Mouse (Mus musculus) heart, adult 18-20 months (tissue): ENCODE measurements around the gene Olig3. TPM values are rescaled to one million over a fixed set of nuclear protein-coding genes. Genes with fewer than 3 reads are reported as not detected.
"Not testable (repeated sequence)": the region's sequence is repeated elsewhere in the genome, so short reads cannot be mapped to it uniquely, and the experiment has no call there.

Experiments used
- DNase-seq, 2 experiments: peaks; one replicate each; pipeline ENCODE4 v3.0.0; 2021 to 2022; ENCODE audit warnings: mixed read lengths in 1 of 2
- total RNA-seq, 2 experiments: library from RNA; stranded (reverse); gene quantifications; 2 replicates each; pipeline ENCODE4 v1.2.3; 2021

Gene Olig3
- total RNA-seq, 2 experiments from 2014 or later, result not detected

DNA sequence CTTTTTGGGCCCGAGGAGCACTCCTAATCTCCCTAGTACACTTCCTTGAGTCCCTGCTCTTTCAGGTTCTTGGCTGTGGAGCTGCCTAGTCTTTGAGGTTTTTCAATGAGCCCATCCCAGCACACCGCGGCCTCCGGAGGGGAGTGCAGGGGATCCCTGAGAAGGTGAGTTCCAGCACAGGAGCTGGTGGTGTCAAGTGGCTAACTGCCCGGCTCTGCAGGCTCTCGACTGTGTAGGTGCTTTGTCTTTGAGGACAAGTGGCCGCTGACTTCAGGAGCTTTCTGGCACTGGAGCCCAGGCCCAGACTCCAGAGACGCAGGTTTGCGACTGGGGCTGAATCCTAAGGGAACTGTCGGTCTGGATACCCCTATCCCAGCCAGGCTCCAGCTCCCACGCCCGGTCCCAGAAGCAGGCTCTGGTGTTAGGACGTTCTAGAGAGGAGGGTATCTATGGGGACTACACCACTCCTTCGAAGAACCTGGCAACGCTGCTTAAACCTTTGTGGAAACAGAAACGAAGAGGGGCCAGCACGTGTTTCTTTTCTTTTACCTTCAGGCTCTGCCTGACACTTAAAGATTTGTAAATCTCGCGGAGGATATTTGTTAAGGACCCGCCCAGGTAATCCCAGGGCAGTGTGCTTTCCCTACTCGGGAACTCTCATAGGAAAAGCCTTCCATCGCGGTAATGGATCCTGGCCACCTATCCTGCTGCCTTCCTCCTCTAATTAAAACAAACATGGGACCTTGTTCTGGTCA lies 5.4 kb downstream of the Olig3 start:
- no peak for DNase-seq

DNA sequence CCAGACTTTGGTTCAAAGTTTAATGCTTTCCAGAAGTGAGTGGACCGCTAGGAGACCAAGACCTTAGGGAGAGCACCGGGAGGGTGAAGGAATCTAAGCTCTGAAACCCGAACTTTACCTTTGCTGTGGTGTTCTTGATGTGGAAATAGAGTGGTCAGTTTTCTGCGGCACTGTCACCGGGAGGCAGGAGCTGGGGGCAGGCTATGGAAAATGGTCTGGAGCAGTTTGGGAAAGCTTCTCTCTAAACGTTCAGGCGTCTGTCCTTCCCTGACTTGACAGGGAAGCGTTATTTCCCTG lies 5.9 kb downstream of the Olig3 start:
- DNase-seq, result no peak

DNA sequence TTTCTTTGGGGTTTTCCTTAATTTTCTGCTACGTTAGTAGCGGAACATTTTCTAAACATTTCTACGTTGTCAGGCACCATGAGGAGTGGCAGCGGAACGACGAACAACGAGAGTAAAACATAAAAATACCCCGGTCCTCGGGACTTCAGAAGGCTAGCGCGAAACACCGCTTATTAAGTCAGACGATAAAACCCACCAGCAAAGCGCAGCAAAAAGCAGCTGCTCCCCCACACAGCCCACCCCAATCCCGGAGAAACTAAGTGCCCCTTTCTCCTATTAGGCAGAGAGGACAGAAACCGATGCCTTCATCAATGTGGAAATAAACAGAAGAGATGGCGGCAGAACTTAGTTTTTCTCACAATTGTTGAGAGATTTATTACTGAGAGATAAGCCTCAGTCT lies 6.5 kb downstream of the Olig3 start:
- DNase-seq, result no peak

DNA sequence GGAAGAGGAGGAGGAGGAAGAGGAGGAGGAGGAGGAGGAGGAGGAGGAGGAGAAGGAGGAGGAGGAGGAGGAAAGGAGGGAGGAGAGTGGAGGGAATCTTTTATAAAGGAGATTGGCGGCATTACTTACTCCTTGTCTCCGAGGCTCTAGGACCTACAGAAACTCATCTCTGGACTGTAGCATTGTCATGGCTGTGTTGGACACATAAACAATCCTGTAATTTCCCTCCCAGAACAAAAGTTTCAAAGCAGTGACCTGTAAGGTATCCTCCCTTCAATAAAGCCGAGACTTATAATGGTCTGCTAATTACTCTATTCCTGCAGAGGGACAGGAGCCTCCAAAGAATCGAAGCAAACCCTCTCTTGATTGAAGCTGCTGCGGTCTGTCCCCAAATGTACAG lies 7.0 kb downstream of the Olig3 start:
- no peak for DNase-seq

DNA sequence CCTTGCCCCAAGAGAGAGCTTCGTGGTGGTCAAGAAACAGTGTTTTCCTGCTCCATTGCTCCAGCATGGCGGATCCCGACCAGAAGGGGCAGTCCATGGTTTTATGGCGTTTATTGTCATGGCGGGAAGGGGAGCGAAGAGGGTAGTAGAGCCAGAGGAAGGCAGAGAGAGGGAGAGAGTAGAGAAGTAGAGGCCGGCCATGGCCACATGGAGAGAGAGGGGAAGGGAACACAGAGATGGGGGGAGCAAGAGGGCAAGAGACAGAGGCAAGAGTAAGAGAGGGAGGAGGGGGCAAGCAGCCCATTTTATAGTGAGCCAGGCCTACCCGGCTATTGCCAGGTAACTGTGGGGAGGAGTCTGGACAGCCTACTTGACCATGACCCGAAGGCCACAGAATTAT lies 12.8 kb downstream of the Olig3 start:
- DNase-seq, result no peak

DNA sequence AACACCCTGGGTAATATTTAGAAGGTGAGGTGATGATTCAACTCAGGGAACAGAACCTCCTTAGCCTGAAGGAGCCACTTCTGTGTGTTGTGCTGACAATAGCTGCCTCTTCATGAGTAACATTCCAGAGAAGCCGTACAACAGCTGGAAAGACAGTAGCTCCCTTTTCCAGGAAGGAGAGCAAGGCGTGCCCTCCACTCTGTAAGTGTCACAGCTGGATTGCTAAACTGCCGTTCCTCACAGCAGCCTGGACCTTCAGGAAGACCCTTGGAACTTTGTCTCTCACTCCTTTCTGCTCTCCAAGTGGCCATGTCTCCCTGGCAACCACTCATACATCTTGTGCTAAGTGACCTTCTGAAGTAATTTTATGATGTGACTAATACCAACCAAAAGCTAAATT lies 13.8 kb downstream of the Olig3 start:
- no peak for DNase-seq

DNA sequence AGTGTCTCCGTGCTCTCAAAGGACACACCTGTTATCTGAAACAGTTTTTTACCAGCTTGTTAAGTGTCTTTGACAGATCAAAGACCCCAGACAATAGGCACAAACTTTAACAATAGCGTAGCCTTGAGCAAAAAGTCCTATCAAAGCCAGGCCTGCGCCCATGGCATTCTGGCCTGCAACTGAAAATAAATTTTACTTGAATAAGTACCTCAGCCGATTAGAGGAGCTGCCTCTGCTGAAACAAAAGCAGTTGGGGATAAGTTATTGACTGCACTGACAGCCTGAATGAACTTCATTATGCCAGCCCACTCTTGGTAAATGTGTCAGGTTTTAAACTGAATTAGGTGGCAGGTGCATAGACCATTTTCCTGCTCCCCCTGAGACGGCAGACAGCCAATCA lies 15.9 kb downstream of the Olig3 start:
- DNase-seq, result no peak

DNA sequence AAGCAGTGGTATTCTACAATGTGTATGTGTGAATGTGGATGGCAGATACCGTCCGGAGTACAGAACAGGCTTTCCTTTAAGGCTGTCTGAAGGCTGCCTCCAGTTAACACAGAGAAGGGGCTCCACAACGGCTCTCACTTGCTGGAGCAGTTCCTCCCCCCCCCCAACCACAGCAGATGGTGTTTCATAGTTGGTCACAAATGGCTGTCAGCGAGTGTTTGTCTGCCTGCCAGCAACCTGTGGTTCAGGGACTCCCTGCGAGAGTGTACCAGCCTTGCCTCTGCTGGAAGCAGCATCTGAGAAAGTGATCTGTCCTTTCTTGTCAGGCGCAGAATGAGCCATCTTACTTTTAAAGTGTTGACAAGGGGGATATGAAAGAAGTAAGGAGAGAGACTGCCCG lies 17.5 kb downstream of the Olig3 start:
- DNase-seq, result no peak

DNA sequence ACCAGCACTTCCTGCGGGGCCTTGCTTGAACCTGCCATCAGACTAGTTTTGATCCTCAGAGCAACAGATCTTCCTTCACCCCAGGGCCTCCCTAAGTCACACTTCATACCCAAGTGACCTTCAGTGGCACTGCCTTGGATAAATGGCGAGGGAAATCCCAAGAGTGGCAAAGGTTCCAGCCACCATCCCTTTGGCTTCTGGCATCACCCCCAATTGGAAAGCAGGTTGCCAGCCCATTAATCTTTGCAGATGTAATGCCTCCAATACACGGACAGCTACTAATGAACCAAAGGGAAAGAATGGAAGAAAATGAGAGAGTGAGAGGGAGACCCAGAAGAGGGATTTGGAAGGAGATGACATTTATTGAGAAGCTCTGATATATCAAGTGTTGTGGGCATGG lies 18.0 kb downstream of the Olig3 start:
- no peak for DNase-seq

DNA sequence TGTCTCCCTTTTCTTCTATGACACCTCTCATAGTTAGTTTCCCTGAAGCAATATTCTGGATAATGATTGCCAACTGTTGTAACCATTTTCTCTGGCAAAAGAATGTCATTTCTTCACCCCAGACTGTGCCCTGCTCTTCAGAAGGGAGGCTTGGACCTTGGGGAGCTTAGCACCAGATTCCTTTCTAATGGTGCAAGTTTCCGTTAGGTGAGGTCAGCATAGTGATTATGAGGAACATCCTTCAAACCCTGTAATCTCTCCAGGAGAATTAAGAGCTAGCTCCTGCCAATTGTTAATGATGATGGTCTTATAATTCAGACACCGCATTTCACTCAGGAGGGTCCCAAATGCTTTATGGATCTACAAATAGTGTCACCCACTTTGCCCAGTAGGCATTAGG lies 19.5 kb downstream of the Olig3 start:
- DNase-seq, result no peak

DNA sequence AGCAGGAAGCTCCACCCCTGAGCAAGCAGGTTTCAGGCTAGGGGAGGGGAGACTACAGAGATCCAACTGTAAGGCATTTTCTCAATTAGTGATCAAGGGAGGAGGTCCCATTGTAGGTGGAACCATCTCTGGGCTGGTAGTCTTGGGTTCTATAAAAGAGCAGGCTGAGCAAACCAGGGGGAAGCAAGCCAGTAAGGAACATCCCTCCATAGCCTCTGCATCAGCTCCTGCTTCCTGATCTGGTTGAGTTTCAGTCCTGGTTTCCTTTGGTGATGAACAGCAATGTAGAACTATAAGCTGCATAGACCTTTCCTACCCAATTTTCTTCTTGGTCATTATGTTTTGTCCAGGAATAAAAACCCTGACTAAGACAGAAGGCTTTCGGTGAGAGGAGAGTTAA lies 24.6 kb downstream of the Olig3 start:
- DNase-seq, result not testable (repeated sequence)

DNA sequence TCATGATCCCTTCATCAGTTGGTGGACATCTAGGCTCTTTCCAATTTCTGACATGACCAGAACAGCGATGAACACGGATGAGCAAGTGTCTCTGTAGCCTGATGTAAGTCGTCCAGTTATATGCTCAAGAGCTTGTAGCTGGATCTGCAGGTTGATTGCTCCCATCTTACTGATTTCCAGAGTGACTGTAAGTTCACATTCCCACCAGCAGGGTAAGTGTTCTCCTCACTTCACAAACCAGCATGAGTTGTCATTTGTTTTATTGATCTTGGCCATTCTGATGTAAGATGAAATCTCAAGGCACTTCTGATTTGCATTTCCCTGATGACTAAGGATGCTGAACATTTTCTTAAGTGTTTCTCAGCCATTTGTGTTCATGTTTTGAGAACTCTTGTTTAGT lies 27.8 kb downstream of the Olig3 start:
- DNase-seq, result no peak

DNA sequence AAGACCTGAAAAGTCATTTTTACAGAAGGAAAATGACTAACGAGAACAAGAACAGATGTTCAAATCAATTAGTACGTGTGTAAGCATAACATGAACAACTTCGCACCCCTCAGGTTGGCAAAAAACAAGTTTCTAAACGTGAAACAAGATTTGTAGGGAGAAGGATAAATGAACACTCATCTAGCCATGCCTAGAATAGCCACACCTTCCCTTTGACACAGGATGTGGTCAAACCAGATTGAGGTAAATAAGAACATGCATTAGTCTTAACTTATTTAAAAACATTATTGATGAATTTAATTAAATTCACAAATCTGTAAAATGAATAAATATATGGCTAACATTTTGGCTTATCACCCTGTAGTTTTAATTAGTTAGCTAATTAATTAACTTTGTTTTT lies 35.5 kb downstream of the Olig3 start:
- DNase-seq, result no peak

DNA sequence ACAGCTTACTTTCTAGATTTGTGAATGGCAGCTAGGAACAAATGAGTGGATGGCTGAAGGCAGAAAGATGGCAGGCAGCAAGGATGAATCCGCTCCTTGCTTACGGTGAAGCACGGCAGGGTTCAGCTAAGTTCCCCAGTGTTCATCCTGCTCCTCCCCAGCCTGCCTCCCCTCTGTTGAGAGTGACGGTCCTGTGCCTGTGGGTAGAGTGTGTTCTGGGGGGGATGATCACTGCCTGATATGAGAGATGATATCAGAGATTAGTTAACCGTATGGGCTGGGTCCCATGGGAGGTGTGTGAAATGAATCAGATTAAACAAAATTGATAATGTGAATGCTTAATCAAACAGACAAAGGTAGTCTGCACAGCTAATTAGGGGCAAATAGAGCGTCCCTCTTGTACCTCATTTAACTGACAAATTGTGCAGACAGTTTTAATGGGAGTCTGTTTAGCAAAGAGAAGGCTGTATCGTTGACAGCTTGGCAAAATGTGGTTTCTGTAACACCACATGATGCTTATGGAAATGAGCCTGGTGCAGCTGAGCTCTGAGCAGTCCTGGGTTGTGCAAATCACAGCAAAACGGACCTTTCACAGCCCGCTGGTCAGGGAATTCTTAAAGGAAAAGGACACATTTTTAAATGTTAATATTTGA lies 40.3 kb downstream of the Olig3 start:
- DNase-seq, result no peak

DNA sequence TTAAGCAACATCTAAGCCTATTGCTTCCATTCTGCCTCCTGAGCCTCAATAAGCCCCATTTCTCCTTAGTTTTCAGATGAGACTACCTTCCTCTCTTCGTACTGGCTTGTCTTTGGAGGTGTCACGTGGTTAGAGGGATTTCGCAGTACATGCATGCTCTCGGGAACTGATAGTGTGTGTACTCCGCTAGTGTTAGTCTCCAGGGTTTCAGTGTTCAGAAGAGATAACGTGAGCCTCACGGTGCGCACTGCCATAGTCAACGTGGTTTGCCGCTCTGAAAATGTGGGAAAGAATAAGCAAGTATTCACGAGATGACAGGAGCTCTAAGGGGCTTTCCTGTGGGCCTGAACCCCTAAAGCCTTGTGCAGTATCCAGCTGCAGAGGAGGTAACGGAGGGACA lies 41.1 kb downstream of the Olig3 start:
- no peak for DNase-seq

DNA sequence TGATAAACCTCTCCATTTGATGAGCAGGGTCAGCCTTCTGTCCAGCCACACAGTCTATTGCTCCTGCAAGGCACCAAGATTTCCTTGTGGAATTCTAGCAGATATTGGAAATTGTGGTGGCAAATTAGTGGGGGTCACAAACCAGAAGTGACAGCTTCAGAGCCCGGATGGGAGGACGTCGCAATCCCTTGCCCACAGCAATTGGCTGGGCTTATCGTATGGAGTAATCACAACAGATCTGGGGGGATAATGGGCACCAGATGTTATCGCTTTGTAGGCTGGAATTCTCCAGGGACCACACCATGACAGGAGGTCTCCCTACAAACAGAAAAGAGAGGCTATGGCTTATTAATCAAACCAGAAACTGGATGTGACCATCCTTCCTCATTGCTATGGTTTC lies 44.8 kb downstream of the Olig3 start:
- no peak for DNase-seq

DNA sequence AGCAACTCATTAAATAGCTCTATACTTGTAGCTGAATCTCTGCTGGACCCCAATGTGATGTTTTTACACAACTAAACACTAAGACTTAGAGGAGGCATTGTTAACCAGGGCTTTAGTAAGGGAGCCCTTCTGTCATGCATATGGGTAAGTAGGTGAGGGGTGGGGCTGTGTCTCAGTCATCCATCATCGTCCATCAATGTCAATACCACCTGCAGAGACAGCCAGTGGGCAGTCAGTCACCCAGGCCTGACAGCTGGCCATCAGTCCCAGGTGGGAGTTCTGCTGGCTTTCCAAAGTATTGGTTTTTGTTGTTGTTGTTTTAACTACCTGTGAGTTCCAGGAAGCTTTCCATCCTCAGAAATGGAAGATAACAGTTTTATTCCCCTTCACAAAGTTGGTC lies 48.1 kb downstream of the Olig3 start:
- DNase-seq, result no peak

DNA sequence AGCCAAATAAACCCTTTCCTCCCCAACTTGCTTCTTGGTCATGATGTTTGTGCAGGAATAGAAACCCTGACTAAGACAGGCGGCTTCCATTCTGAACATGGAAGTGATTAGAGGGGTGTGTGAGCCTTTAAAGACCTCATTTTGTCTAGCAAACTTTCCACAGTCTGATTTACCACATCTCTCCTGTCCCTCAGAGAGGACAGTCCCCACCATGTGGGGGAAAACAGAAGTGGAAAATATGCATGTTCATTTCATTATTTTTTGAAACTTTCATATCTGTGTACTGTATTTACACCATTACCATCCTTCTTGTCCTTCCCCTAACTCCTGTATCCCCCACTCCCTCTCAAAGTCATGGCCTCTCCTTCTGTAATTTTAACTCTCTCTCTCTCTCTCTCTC lies 49.6 kb downstream of the Olig3 start:
- no peak for DNase-seq

DNA sequence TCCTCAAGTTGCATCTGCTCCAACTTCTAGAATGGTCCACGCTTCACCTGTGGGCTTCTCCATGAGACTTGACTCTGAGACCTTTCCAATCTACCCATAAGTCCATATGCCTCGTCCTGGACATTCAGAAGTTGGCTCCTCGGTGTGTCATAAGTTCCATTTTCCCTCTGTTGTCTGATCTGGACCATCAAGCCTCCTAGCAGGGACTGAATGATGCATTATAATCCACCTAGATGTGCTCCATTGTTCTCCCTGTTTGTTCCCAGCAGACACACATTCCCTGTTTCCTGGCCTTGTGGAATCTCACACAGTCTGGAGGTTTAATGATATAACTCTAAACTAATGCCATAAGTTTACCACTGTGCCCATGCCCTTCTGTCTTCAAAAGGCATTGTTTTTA lies 50.8 kb downstream of the Olig3 start:
- no peak for DNase-seq

Other genes starting within 250 kb of the Olig3 start
- gene Ifngr1, start 235.4 kb downstream of the Olig3 start, total RNA-seq, result 10 to 100 TPM; 48.1 to 56.9 TPM